ENCODE assay signal across 9 mouse cellular contexts in the genomic region with DNA sequence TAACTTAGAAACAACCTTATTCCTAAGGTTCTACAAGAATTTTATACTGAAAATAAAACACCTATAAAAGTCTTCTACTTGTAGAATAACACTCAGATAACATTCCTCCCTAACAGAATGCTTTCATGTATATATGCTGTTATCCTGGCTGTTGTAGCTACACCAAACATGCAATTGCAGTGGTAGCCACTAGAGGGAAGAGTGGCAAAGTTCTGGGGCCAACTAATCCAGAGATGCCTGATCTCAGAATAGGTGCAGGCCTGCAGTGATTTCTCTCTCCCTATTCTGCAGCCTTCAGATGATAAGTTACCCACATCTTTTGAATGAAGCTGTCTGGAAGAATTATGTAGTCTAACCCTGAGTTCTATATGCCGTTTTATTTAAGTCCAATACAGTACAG.
A peak's percentile ranks its signal among the peaks of the same experiment; 100 is the strongest.
DNase-seq lines count a peak whose midpoint lies in the region; ATAC-seq and TF ChIP-seq lines count a peak whose summit lies in the region.
"Had no signal": no experiment of that assay in that cellular context is flagged by ENCODE, and none has a peak within 500 bp of the region (broad histone marks: within the 10 kb centered on the region; RNA-seq: fewer than 3 reads in every experiment).

No protein-coding gene starts in this region.

- H3K9ac ChIP-seq in neural tube, embryonic 15.5 days (replicated peaks) = no peak overlapping the region
- no peak overlapping the region for H3K9ac ChIP-seq in embryonic facial prominence, embryonic 14.5 days (ENCODE audit: low read depth, low read length)
- no peak overlapping the region for H3K9ac ChIP-seq in intestine, postnatal 0 days (ENCODE audit: low read depth, low read length)
- H3K9ac ChIP-seq: embryonic facial prominence, embryonic 12.5 days had no signal

- no peak overlapping the region for H3K4me2 ChIP-seq in neural tube, embryonic 15.5 days
- H3K4me2 ChIP-seq in embryonic facial prominence, embryonic 14.5 days (ENCODE audit: low read depth, low read length) = no peak overlapping the region
- H3K4me2 ChIP-seq in intestine, postnatal 0 days (replicated peaks; ENCODE audit: low read depth) = no peak overlapping the region
- H3K4me2 ChIP-seq: embryonic facial prominence, embryonic 12.5 days had no signal

- H3K27me3 ChIP-seq in neural tube, embryonic 15.5 days (replicated peaks) = no peaks in the 10 kb centered on the region
- no peaks in the 10 kb centered on the region for H3K27me3 ChIP-seq in embryonic facial prominence, embryonic 14.5 days (replicated peaks; ENCODE audit: control insufficient read depth, insufficient read depth, low read length)
- no peaks in the 10 kb centered on the region for H3K27me3 ChIP-seq in intestine, postnatal 0 days (replicated peaks; ENCODE audit: control insufficient read depth, insufficient read depth, low read length)
- H3K27me3 ChIP-seq: embryonic facial prominence, embryonic 12.5 days had no signal

- intact Hi-C loops in left cerebral cortex, postnatal 4 days (cut with DNase I) = no loop called here

- no peak overlapping the region for H3K27ac ChIP-seq in neural tube, embryonic 15.5 days (replicated peaks)
- no peak overlapping the region for H3K27ac ChIP-seq in embryonic facial prominence, embryonic 14.5 days (replicated peaks; ENCODE audit: low read depth, low read length)
- H3K27ac ChIP-seq in intestine, postnatal 0 days (ENCODE audit: low read depth, low read length) = no peak overlapping the region
- H3K27ac ChIP-seq: embryonic facial prominence, embryonic 12.5 days had no signal

- DNase-seq in neural tube, embryonic 10.5 days (ENCODE audit: extremely low spot score, low spot score) = peak; percentile 32
- peak; percentile 86 for DNase-seq in brain, adult 2 months (ENCODE audit: low read depth, low spot score)
- DNase-seq in embryonic facial prominence, embryonic 14.5 days (ENCODE audit: low spot score) = peak; percentile 66
- peak; percentile 56 for DNase-seq in left cerebral cortex, postnatal 4 days
- peak; percentile 81 for DNase-seq in right cerebral cortex, adult 18-20 months
- no peak for DNase-seq in natural killer cell, adult 2 months (ENCODE audit: low spot score in 2 of 2)

- H3K9me3 ChIP-seq in neural tube, embryonic 15.5 days (replicated peaks) = no peaks in the 10 kb centered on the region
- no peaks in the 10 kb centered on the region for H3K9me3 ChIP-seq in embryonic facial prominence, embryonic 14.5 days (ENCODE audit: control insufficient read depth, low read length)
- no peaks in the 10 kb centered on the region for H3K9me3 ChIP-seq in intestine, postnatal 0 days (ENCODE audit: control insufficient read depth)
- H3K9me3 ChIP-seq: embryonic facial prominence, embryonic 12.5 days had no signal

- peak; percentile 79 for TF ChIP-seq CTCF in intestine, postnatal 0 days (IDR thresholded peaks at IDR 0.05; ENCODE audit: low read depth)

- H3K4me1 ChIP-seq in neural tube, embryonic 15.5 days = no peaks in the 10 kb centered on the region
- no peaks in the 10 kb centered on the region for H3K4me1 ChIP-seq in embryonic facial prominence, embryonic 14.5 days (ENCODE audit: control insufficient read depth, insufficient read depth, low read length)
- H3K4me1 ChIP-seq in intestine, postnatal 0 days (replicated peaks; ENCODE audit: control insufficient read depth, insufficient read depth, low read length) = no peaks in the 10 kb centered on the region

- ATAC-seq in neural tube, embryonic 15.5 days (ENCODE audit: low FRiP score) = no peak
- 0 out of 2 replicates have a peak, but pooled peaks have one; percentile 47 for ATAC-seq in embryonic facial prominence, embryonic 14.5 days (ENCODE audit: low read depth)
- no peak for ATAC-seq in intestine, postnatal 0 days

- WGBS in neural tube, embryonic 15.5 days = 23% methylated on average over 1 of the region's 1 CpGs
- 38% methylated on average over 1 of the region's 1 CpGs for WGBS in embryonic facial prominence, embryonic 14.5 days
- 26% methylated on average over 1 of the region's 1 CpGs for WGBS in intestine, postnatal 0 days

- no peaks in the 10 kb centered on the region for H3K36me3 ChIP-seq in neural tube, embryonic 15.5 days
- H3K36me3 ChIP-seq in embryonic facial prominence, embryonic 14.5 days (ENCODE audit: control insufficient read depth, insufficient read depth, low read length) = no peaks in the 10 kb centered on the region
- no peaks in the 10 kb centered on the region for H3K36me3 ChIP-seq in intestine, postnatal 0 days (ENCODE audit: control insufficient read depth, insufficient read depth)
- H3K36me3 ChIP-seq: embryonic facial prominence, embryonic 12.5 days had no signal

- no peak overlapping the region for H3K4me3 ChIP-seq in neural tube, embryonic 15.5 days (replicated peaks)
- H3K4me3 ChIP-seq in embryonic facial prominence, embryonic 14.5 days (ENCODE audit: low read depth, low read length) = no peak overlapping the region
- H3K4me3 ChIP-seq in intestine, postnatal 0 days (ENCODE audit: low read depth, low read length) = no peak overlapping the region
- H3K4me3 ChIP-seq: embryonic facial prominence, embryonic 12.5 days had no signal

Comparison
In these comparisons a context has a peak if more than half of its experiments do, and no peak if none do; other contexts are left out.
1. DNase-seq: peak in neural tube, embryonic 10.5 days (single experiment), brain, adult 2 months (single experiment), embryonic facial prominence, embryonic 14.5 days (single experiment), left cerebral cortex, postnatal 4 days (single experiment) and right cerebral cortex, adult 18-20 months (single experiment); none in natural killer cell, adult 2 months (0 of 2).